Mouse (Mus musculus) liver, embryonic 14.5 days (tissue): ENCODE results near the gene Pno1. TPM values are rescaled to one million over a fixed set of nuclear protein-coding genes. Genes with fewer than 3 reads are reported as not detected.

ENCODE experiments used
- ATAC-seq: fragments of 200-750 bp; cut with Nextera tagmentation; 2 replicates; pipeline ENCODE4 v1.8.0; 2017; ENCODE audit warnings: moderate number of reproducible peaks, mild to moderate bottlenecking, moderate library complexity; ENCODE audit not compliant: insufficient read depth
- DNase-seq, 3 experiments: peaks; one replicate each; pipeline ENCODE4 v3.0.0-alpha.2; 2012 to 2013; ENCODE audit warnings: low read depth in 3 of 3, low spot score in 3 of 3
- H3K27ac ChIP-seq: fragments of 300-500 bp; sonication (generic); 2 replicates; pipeline ENCODE4 v1.5.1; 2014; ENCODE audit warnings: moderate library complexity, mild to moderate bottlenecking, control low read depth, inconsistent platforms
- H3K27me3 ChIP-seq: fragments of 300-500 bp; sonication (generic); 2 replicates; pipeline ENCODE4 v1.6.1; 2014; ENCODE audit warnings: mild to moderate bottlenecking, low read length, moderate library complexity; ENCODE audit not compliant: control insufficient read depth, insufficient read depth
- H3K36me3 ChIP-seq: fragments of 300-500 bp; sonication (generic); replicated peaks from 2 replicates; pipeline ENCODE4 v1.6.1; 2014; ENCODE audit warnings: low read depth; ENCODE audit not compliant: control insufficient read depth, insufficient read depth
- H3K4me1 ChIP-seq, 2 experiments: fragments of 200-500 bp in 1 of 2; fragments of 300-500 bp in 1 of 2; sonication (generic) in 1 of 2; replicated peaks; 2 replicates each; pipeline ENCODE4 v1.6.1; 2012 to 2014; ENCODE audit warnings: antibody characterized with exemption in 1 of 2, inconsistent platforms in 1 of 2, low read length in 1 of 2; ENCODE audit not compliant: control insufficient read depth in 2 of 2, insufficient read depth in 2 of 2
- H3K4me2 ChIP-seq: fragments of 300-500 bp; sonication (generic); 2 replicates; pipeline ENCODE4 v1.6.1; 2014; ENCODE audit warnings: low read depth, mild to moderate bottlenecking, control low read depth, moderate library complexity
- H3K4me3 ChIP-seq, 2 experiments: fragments of 200-500 bp in 1 of 2; fragments of 300-500 bp in 1 of 2; sonication (generic) in 1 of 2; 2 replicates each; pipeline ENCODE4 v1.5.1; 2012 to 2014; ENCODE audit warnings: low read depth in 2 of 2, low read length in 2 of 2, mild to moderate bottlenecking in 2 of 2, control low read depth in 1 of 2, inconsistent platforms in 1 of 2, moderate library complexity in 1 of 2; ENCODE audit not compliant: insufficient read depth in 1 of 2
- H3K9ac ChIP-seq: fragments of 300-500 bp; sonication (generic); replicated peaks from 2 replicates; pipeline ENCODE4 v1.6.1; 2014; ENCODE audit warnings: mild to moderate bottlenecking, control low read depth, moderate library complexity
- H3K9me3 ChIP-seq: fragments of 300-500 bp; sonication (generic); 2 replicates; pipeline ENCODE4 v1.6.1; 2016; ENCODE audit warnings: low read length, mixed read lengths; ENCODE audit not compliant: control insufficient read depth
- CTCF ChIP-seq: IDR thresholded peaks from 2 replicates; pipeline ENCODE4 v1.5.1; 2016; ENCODE audit warnings: antibody characterized with exemption, low read depth, control low read depth
- EP300 ChIP-seq: IDR thresholded peaks from 2 replicates; pipeline ENCODE4 v1.6.1; 2016; ENCODE audit warnings: antibody characterized with exemption, low read depth
- WGBS: fragments of 180-500 bp; shearing (Covaris S2); extraction: QIAGEN DNeasy Blood & Tissue Kit; methylation state at CpG from one replicate; pipeline ENCODE4 v1.1.7; 2014; ENCODE audit not compliant: insufficient replicate concordance; 5-methylcytosine and 5-hydroxymethylcytosine counted together
- polyA plus RNA-seq, 2 experiments: library from polyadenylated mRNA; depleted of rRNA in 1 of 2; stranded (reverse) in 1 of 2; unstranded in 1 of 2; fragments of >200 nt; fragmentation: Nextera tagmentation in 1 of 2; extraction: Ambion mirVana in 1 of 2; gene quantifications; 2 replicates each; pipeline versions ENCODE4 v1.2.1 to v1.2.3; 2012 to 2014

Gene Pno1
- polyA plus RNA-seq, 2 experiments: 10.9 to 45.5 TPM

DNA sequence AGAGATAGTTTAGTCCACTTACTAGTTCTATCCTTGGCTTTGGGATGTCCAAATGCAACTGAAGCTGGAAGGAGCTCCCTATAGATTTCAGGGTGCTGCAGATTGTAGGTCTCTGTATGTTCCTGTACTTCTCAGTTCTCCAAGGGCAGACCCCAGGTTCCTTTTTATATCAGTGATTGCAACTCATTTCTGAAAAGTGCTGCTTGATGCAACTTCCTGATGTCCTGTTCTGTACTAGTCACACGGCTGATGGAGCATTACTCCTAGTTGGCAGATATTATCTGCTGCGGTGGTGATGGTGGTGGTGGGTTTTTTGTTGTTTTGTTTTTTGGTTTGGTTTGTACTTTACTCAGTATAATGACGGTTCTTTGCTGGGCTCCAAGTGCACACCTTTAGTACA is 30.6 kb downstream of the Pno1 start:
- ATAC-seq (no peak), DNase-seq (no peak)
- 48% methylated on average over 3 of the region's 3 CpGs for WGBS
- no peaks in the 10 kb centered on the region for H3K36me3 ChIP-seq
- H3K27ac ChIP-seq: no peak overlapping the region
- no peaks in the 10 kb centered on the region for H3K9me3 ChIP-seq
- no peaks in the 10 kb centered on the region for H3K27me3 ChIP-seq
- no peak overlapping the region for H3K4me2 ChIP-seq
- no peaks in the 10 kb centered on the region for H3K4me1 ChIP-seq
- H3K9ac ChIP-seq: no peak overlapping the region
- H3K4me3 ChIP-seq: no peak overlapping the region
- TF ChIP-seq CTCF (no peak), EP300 (no peak)

- Histone ChIP-seq H3K27ac (no peak overlapping the region), H3K9me3 (no peaks in the 10 kb centered on the region), H3K4me1 (no peaks in the 10 kb centered on the region), H3K27me3 (no peaks in the 10 kb centered on the region), H3K36me3 (no peaks in the 10 kb centered on the region), H3K9ac (no peak overlapping the region), H3K4me2 (no peak overlapping the region), H3K4me3 (no peak overlapping the region)
- WGBS: 76% methylated on average over 1 of the region's 1 CpGs
- ATAC-seq (no peak), DNase-seq (no peak)
- TF ChIP-seq EP300 (no peak), CTCF (no peak)
These were observed 34.7 kb downstream of the Pno1 start for GRCm38 (mm10) chr11:17176638-17177037.

GRCm38 (mm10) chr11:17172300-17172699 is 39.1 kb downstream of the Pno1 start:
- H3K36me3 ChIP-seq: no peaks in the 10 kb centered on the region
- no peak for TF ChIP-seq EP300
- H3K4me3 ChIP-seq: no peak overlapping the region
- H3K27ac ChIP-seq: no peak overlapping the region
- no peaks in the 10 kb centered on the region for H3K9me3 ChIP-seq
- no peak for ATAC-seq
- no peaks in the 10 kb centered on the region for H3K27me3 ChIP-seq
- H3K9ac ChIP-seq: no peak overlapping the region
- WGBS: 72% methylated on average over 4 of the region's 4 CpGs
- DNase-seq: no peak
- no peak overlapping the region for H3K4me2 ChIP-seq
- peaks cover 6 to 7% of the 10 kb centered on the region in 2 experiments; a peak in 3 of 4 replicates for H3K4me1 ChIP-seq

- H3K9me3 ChIP-seq: no peaks in the 10 kb centered on the region
- DNase-seq (no peak), ATAC-seq (no peak)
- no peaks in the 10 kb centered on the region for H3K27me3 ChIP-seq
- no peak overlapping the region for H3K4me2 ChIP-seq
- H3K27ac ChIP-seq: no peak overlapping the region
- H3K36me3 ChIP-seq: no peaks in the 10 kb centered on the region
- no peak for TF ChIP-seq CTCF
- TF ChIP-seq EP300: no peak
- no peak overlapping the region for H3K9ac ChIP-seq
- H3K4me3 ChIP-seq: no peak overlapping the region
- WGBS: 76% methylated on average over 1 of the region's 1 CpGs
- peaks cover 6 to 9% of the 10 kb centered on the region in 2 experiments; a peak in 3 of 4 replicates for H3K4me1 ChIP-seq
These were observed 40.2 kb downstream of the Pno1 start for GRCm38 (mm10) chr11:17170938-17171729.

- Histone ChIP-seq H3K9me3 (no peaks in the 10 kb centered on the region), H3K4me1 (peaks cover 6 to 13% of the 10 kb centered on the region in 2 experiments; a peak in 3 of 4 replicates), H3K36me3 (no peaks in the 10 kb centered on the region), H3K4me2 (no peak overlapping the region), H3K9ac (no peak overlapping the region), H3K27me3 (no peaks in the 10 kb centered on the region), H3K4me3 (no peak overlapping the region), H3K27ac (no peak overlapping the region)
- TF ChIP-seq CTCF (no peak), EP300 (no peak)
- no peak for DNase-seq
- no peak for ATAC-seq
- WGBS: 63% methylated on average over 2 of the region's 2 CpGs
These were observed 42.1 kb downstream of the Pno1 start for GRCm38 (mm10) chr11:17169262-17169661.
